Mouse (Mus musculus) spleen, adult 2 months (tissue): ENCODE results near the gene Smg1. TPM values are rescaled to one million over a fixed set of nuclear protein-coding genes. Genes with fewer than 3 reads are reported as not detected.

Source experiments
- DNase-seq, 2 experiments: peaks; one replicate each; pipeline versions ENCODE4 v3.0.0 to v3.0.0-alpha.2; 2012 to 2021; ENCODE audit warnings: low spot score in 2 of 2, low read depth in 1 of 2
- H3K27ac ChIP-seq: fragments of 200-500 bp; 2 replicates; pipeline ENCODE4 v1.5.1; 2012; ENCODE audit warnings: low read length, inconsistent platforms; ENCODE audit not compliant: insufficient read depth
- H3K27me3 ChIP-seq: fragments of 200-500 bp; 2 replicates; pipeline ENCODE4 v1.6.1; 2012; ENCODE audit warnings: mild to moderate bottlenecking, moderate library complexity, low read length, inconsistent platforms; ENCODE audit not compliant: control insufficient read depth, insufficient read depth
- H3K36me3 ChIP-seq: fragments of 200-500 bp; 2 replicates; pipeline ENCODE4 v1.6.1; 2012; ENCODE audit warnings: mild to moderate bottlenecking, low read length, inconsistent platforms; ENCODE audit not compliant: control insufficient read depth, insufficient read depth
- H3K4me1 ChIP-seq: fragments of 200-500 bp; 2 replicates; pipeline ENCODE4 v1.6.1; 2011; ENCODE audit warnings: inconsistent platforms; ENCODE audit not compliant: control insufficient read depth, insufficient read depth, insufficient read length
- H3K4me3 ChIP-seq: fragments of 200-500 bp; 2 replicates; pipeline ENCODE4 v1.5.1; 2011; ENCODE audit warnings: mild to moderate bottlenecking, inconsistent platforms; ENCODE audit not compliant: insufficient read depth, insufficient read length; ENCODE audit errors: extremely low read depth
- CTCF ChIP-seq: fragments of 200-500 bp; IDR thresholded peaks from 2 replicates; pipeline ENCODE4 v1.5.1; 2011; ENCODE audit warnings: mild to moderate bottlenecking, inconsistent platforms; ENCODE audit not compliant: insufficient read depth, insufficient read length, insufficient replicate concordance; ENCODE audit errors: extremely low read depth
- POLR2A ChIP-seq: fragments of 200-500 bp; IDR thresholded peaks from 2 replicates; pipeline ENCODE4 v1.6.1; 2011; ENCODE audit warnings: low read depth, low read length, inconsistent platforms
- WGBS: fragments of 180-500 bp; shearing (Covaris S2); methylation state at CpG from one replicate; pipeline ENCODE4 v1.1.7; 2018; 5-methylcytosine and 5-hydroxymethylcytosine counted together
- polyA plus RNA-seq: library from polyadenylated mRNA; depleted of rRNA; stranded (reverse); fragments of >200 nt; gene quantifications from 2 replicates; pipeline ENCODE4 v1.2.3, GENCODE M21; 2012

Gene Smg1
- polyA plus RNA-seq, 1 experiment: 32.6 TPM

DNA sequence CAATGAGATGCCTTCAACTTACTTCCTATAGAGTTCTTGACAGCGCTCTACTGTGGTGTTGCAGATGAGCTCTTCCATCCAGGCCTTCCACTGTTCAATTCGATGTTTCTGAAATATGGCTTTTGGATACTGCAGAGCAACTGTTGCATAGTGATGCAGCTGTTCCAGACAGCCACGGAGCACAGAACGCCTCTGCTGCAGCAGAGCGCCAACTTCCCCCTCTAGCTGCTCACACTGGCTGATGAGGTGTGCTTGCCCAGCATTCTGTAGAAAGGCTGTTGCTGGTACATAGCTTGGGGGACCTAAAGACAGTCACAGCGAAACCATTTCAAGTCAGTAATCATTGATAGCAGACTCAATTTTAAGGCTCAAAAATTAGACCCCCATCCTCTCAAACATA lies 89.3 kb downstream of the Smg1 start:
- Histone ChIP-seq H3K27me3 (no peaks in the 10 kb centered on the region), H3K36me3 (peaks cover 49% of the 10 kb centered on the region), H3K4me1 (no peaks in the 10 kb centered on the region), H3K27ac (no peak overlapping the region), H3K4me3 (no peak overlapping the region)
- 79% methylated on average over 6 of the region's 6 CpGs for WGBS
- TF ChIP-seq POLR2A (no peak), CTCF (no peak)
- DNase-seq: no peak

DNA sequence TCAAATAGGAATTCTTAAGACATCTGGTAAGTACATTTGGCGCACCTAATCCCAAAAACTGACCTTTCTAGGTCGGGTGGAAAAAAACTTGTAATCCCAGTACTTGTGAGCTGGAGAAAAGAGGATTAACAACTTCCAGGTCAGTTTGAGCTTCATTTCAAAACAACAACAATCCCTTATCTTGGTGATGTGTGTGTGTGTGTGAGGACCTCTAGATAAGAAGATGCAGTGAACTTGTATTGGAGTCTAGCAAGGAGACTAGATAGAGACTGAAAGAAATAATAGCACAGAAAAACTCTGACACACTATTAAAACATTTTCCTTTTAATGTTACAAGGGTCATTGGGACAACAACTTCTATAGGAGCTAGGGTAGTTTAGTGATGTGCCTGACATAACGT lies 99.9 kb downstream of the Smg1 start:
- Histone ChIP-seq H3K4me3 (no peak overlapping the region), H3K4me1 (no peaks in the 10 kb centered on the region), H3K36me3 (peaks cover 50% of the 10 kb centered on the region), H3K27ac (no peak overlapping the region), H3K27me3 (no peaks in the 10 kb centered on the region)
- TF ChIP-seq POLR2A (no peak), CTCF (no peak)
- DNase-seq: no peak
- WGBS: 91% methylated on average over 3 of the region's 3 CpGs

- no peak for DNase-seq
- 74% methylated on average over 4 of the region's 4 CpGs for WGBS
- H3K36me3 ChIP-seq: peaks cover 47% of the 10 kb centered on the region
Measured at GRCm38 (mm10) chr7:118143123-118143522, 100.3 kb downstream of the Smg1 start.

GRCm38 (mm10) chr7:118141271-118141670 lies 102.2 kb downstream of the Smg1 start:
- no peak overlapping the region for H3K27ac ChIP-seq
- H3K4me1 ChIP-seq: no peaks in the 10 kb centered on the region
- H3K4me3 ChIP-seq: no peak overlapping the region
- H3K27me3 ChIP-seq: no peaks in the 10 kb centered on the region
- TF ChIP-seq POLR2A (no peak), CTCF (no peak)
- H3K36me3 ChIP-seq: peaks cover 54% of the 10 kb centered on the region
- 87% methylated on average over 7 of the region's 7 CpGs for WGBS
- DNase-seq: no peak

More at GRCm38 (mm10) chr7:118143123-118143522, 100.3 kb downstream of the Smg1 start:
- H3K4me1 ChIP-seq: no peaks in the 10 kb centered on the region
- no peaks in the 10 kb centered on the region for H3K27me3 ChIP-seq
- TF ChIP-seq POLR2A: no peak
- no peak for TF ChIP-seq CTCF
- no peak overlapping the region for H3K27ac ChIP-seq
- no peak overlapping the region for H3K4me3 ChIP-seq

DNA sequence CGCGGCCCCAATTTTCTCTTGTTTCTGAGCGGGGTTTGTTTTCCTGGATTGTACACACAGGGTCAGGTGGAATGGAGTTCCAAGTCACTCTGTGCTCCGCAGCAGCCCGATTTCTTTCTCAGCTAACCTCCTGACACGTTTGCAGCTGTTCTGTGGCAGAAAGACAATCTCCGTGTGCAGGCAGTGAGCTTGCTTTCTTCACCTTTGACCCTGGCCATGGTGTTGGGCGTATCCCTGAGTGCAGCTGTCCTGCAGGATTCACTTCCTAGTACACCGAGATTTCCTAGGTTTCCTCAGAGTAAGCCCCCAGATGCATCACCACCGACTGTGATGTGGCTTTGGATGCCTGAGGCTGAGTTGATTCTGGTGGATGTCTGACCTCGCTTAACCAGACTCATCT lies 108.3 kb downstream of the Smg1 start:
- no peaks in the 10 kb centered on the region for H3K27me3 ChIP-seq
- no peaks in the 10 kb centered on the region for H3K4me1 ChIP-seq
- 91% methylated on average over 11 of the region's 11 CpGs for WGBS
- TF ChIP-seq POLR2A (no peak), CTCF (no peak)
- no peak overlapping the region for H3K27ac ChIP-seq
- no peak for DNase-seq
- no peak overlapping the region for H3K4me3 ChIP-seq
- H3K36me3 ChIP-seq: peaks cover 37% of the 10 kb centered on the region

DNA sequence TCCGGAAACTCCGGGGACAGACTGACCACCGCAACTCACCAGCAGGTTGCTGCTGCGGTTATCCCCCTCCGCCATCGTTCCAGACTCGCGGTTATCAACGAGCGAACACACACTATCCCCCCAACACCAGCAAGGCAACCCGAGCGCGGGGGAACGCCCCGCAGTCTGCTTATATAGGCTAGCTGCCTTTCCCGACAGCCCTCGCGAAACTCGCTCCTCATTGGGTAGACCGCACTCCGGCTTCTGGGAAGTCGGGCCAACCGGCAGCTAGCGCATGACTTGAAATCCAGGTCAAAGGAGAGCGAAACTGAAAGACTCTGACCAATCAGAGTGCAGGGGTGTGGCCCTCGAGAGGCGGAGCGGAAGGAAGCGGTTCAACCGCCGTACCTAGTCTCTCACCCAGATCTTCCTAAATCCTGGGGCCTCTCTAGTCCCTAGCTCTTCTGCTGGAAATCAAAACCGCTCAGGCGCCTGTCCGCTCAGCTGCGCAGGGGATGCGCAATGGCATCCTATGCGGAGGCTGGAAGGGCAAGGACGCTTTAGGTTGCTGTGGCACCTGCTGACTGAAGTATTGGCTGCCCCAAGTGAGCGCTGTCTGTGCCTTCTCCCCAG lies 113.9 kb downstream of the Smg1 start, which contains the start of gene Arl6ip1:
Gene Arl6ip1, minus strand, starts transcription at position 233 of the 612 bp plus-strand sequence.
- WGBS: under 1% methylated on average over 39 of the region's 39 CpGs
- peak; percentile 96 to 97 for DNase-seq
- peaks cover 15% of the 10 kb centered on the region for H3K36me3 ChIP-seq
- TF ChIP-seq POLR2A: peak; percentile 98
- no peak for TF ChIP-seq CTCF
- H3K4me1 ChIP-seq: peaks cover 3% of the 10 kb centered on the region; the same call in 1 of the 2 replicates
- no peaks in the 10 kb centered on the region for H3K27me3 ChIP-seq
- peak within 1 kb of the TSS; percentile 86 for H3K4me3 ChIP-seq
- H3K27ac ChIP-seq: peak within 1 kb of the TSS; percentile 88

DNA sequence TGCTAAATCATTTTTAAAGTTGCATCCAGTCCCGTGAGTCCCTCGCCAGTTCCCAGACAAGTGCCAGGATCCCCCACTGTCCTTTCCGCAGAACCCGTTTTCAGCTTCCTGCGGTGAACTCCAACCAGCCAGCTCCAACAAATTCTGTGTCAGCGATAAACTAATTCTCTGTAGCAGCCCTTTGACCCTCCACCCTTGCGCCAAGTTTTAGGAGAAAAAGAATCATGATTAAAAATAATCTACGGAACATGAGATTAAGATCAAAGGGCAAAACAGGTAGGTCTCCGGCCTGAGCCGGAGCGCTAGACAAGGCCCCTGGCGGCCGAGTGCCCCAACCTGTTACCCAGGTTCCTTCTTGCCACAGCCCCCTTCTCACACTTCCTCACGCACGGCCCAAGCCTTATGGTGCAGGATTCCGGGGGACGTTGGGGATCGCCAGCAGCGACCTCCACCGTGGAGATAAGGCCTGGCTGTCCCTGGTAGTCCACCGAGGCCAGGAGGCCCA lies 114.5 kb downstream of the Smg1 start:
- TF ChIP-seq POLR2A (no peak), CTCF (0 out of 2 replicates have a peak, but pooled peaks have one; percentile 4)
- peaks cover 14% of the 10 kb centered on the region for H3K36me3 ChIP-seq
- peaks cover 3% of the 10 kb centered on the region; the same call in 1 of the 2 replicates for H3K4me1 ChIP-seq
- WGBS: under 1% methylated on average over 21 of the region's 21 CpGs
- peak overlapping the region; percentile 86 for H3K4me3 ChIP-seq
- H3K27ac ChIP-seq: peak overlapping the region; percentile 88
- H3K27me3 ChIP-seq: no peaks in the 10 kb centered on the region
- no peak for DNase-seq
